Mouse (Mus musculus) liver, adult 2 months (tissue): ENCODE measurements around the gene Camk2b.

ENCODE experiments used
- CTCF ChIP-seq: fragments of 200-500 bp; IDR thresholded peaks from 2 replicates; pipeline ENCODE4 v1.5.1; 2011; ENCODE audit warnings: low read depth, low read length, control low read depth
- POLR2A ChIP-seq: fragments of 200-500 bp; IDR thresholded peaks from 2 replicates; pipeline ENCODE4 v1.6.1; 2011; ENCODE audit warnings: low read length, control low read depth; ENCODE audit not compliant: insufficient read depth; ENCODE audit errors: extremely low read depth

DNA sequence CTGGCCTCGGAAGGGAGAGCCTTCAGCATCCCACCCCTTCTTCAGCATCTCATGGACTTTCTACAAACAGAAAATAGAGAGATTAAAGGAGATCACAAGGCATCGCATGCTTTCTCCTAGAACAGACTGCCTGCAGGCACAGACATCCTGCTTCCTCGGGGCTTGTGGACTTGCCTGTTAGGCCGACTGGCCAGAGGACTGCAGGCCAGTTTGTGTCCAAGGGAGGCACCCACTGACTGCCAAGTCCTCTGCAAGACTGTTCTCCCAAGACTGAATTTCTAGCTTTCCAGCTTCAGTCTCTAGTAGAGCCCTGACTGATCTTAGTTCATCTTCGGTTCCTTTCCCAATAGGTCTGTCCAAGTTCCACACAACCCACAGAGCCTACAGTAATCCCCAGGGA, 42.1 kb upstream of the Camk2b start:
- no peak for TF ChIP-seq CTCF
- TF ChIP-seq POLR2A, result no peak
